Comparison of ENCODE assay signal across 20 mouse cellular contexts in genomic region chr2:27069646-27070045, GRCm38 (mm10). TPM values are rescaled to one million over a fixed set of nuclear protein-coding genes. Genes with fewer than 3 reads are reported as not detected.
DNase-seq lines count a peak whose midpoint lies in the region; ATAC-seq lines count a peak whose summit lies in the region.
"Had no signal": no experiment of that assay in that cellular context is flagged by ENCODE, and none has a peak within 500 bp of the region (broad histone marks: within the 10 kb centered on the region; RNA-seq: fewer than 3 reads in every experiment).

No protein-coding gene starts in this region.

- H3K4me1 ChIP-seq in embryonic facial prominence, embryonic 15.5 days: peaks cover 9% of the 10 kb centered on the region; the same call in 1 of the 2 replicates
- peaks cover 16% of the 10 kb centered on the region for H3K4me1 ChIP-seq in hindbrain, embryonic 15.5 days (replicated peaks)
- 0 out of 2 replicates have a peak, but pooled peaks cover 4% of the 10 kb centered on the region for H3K4me1 ChIP-seq in heart, embryonic 11.5 days (ENCODE audit: control insufficient read depth, insufficient read depth, low read length)

- H3K27ac ChIP-seq in embryonic facial prominence, embryonic 15.5 days (replicated peaks): no peak overlapping the region
- H3K27ac ChIP-seq in hindbrain, embryonic 15.5 days (replicated peaks): no peak overlapping the region
- H3K27ac ChIP-seq in heart, embryonic 11.5 days (ENCODE audit: low read depth, low read length): no peak overlapping the region
- H3K27ac ChIP-seq: heart, adult 2 months; intestine, embryonic 15.5 days; kidney, postnatal 0 days; liver, embryonic 14.5 days; neural tube, embryonic 13.5 days had no signal

- H3K27me3 ChIP-seq in embryonic facial prominence, embryonic 15.5 days: no peaks in the 10 kb centered on the region
- no peaks in the 10 kb centered on the region for H3K27me3 ChIP-seq in hindbrain, embryonic 15.5 days
- 0 out of 2 replicates have a peak, but pooled peaks cover 2% of the 10 kb centered on the region for H3K27me3 ChIP-seq in heart, embryonic 11.5 days (ENCODE audit: control insufficient read depth, insufficient read depth, low read length)
- H3K27me3 ChIP-seq: intestine, embryonic 15.5 days; neural tube, embryonic 13.5 days had no signal

- H3K9me3 ChIP-seq in embryonic facial prominence, embryonic 15.5 days (replicated peaks): no peaks in the 10 kb centered on the region
- no peaks in the 10 kb centered on the region for H3K9me3 ChIP-seq in hindbrain, embryonic 15.5 days
- no peaks in the 10 kb centered on the region for H3K9me3 ChIP-seq in heart, embryonic 11.5 days (replicated peaks; ENCODE audit: control insufficient read depth, low read length)
- H3K9me3 ChIP-seq: intestine, embryonic 15.5 days; neural tube, embryonic 13.5 days had no signal

- H3K4me3 ChIP-seq in embryonic facial prominence, embryonic 15.5 days (replicated peaks): no peak overlapping the region
- no peak overlapping the region for H3K4me3 ChIP-seq in hindbrain, embryonic 15.5 days
- H3K4me3 ChIP-seq in heart, embryonic 11.5 days (ENCODE audit: low read depth, low read length): no peak overlapping the region
- H3K4me3 ChIP-seq: heart, adult 2 months; intestine, embryonic 15.5 days; neural tube, embryonic 13.5 days had no signal

- no peak overlapping the region for H3K9ac ChIP-seq in embryonic facial prominence, embryonic 15.5 days
- H3K9ac ChIP-seq in hindbrain, embryonic 15.5 days: no peak overlapping the region
- no peak overlapping the region for H3K9ac ChIP-seq in heart, embryonic 11.5 days (ENCODE audit: low read depth, low read length)
- H3K9ac ChIP-seq: intestine, embryonic 15.5 days; liver, embryonic 14.5 days; neural tube, embryonic 13.5 days had no signal

- DNase-seq in left cerebral cortex, postnatal 4 days: peak; percentile 23
- no peak for DNase-seq in left cerebral cortex, adult 9 months (ENCODE audit: low spot score in 2 of 2)
- DNase-seq in retina, postnatal 1 day: peak; percentile 67
- DNase-seq in thymus, postnatal 0 days (ENCODE audit: low spot score): no peak
- DNase-seq: adrenal gland, adult 2 months; cerebellum, adult 11-12 months; heart, adult 2 months; heart, postnatal 10 days; lung, postnatal 10 days had no signal

- no peaks in the 10 kb centered on the region for H3K36me3 ChIP-seq in embryonic facial prominence, embryonic 15.5 days
- no peaks in the 10 kb centered on the region for H3K36me3 ChIP-seq in hindbrain, embryonic 15.5 days
- no peaks in the 10 kb centered on the region for H3K36me3 ChIP-seq in heart, embryonic 11.5 days (ENCODE audit: control insufficient read depth, insufficient read depth, low read length)
- H3K36me3 ChIP-seq: intestine, embryonic 15.5 days; neural tube, embryonic 13.5 days had no signal

- intact Hi-C loops in left cerebral cortex, postnatal 4 days (cut with DNase I): no loop called here

- no peak overlapping the region for H3K4me2 ChIP-seq in embryonic facial prominence, embryonic 15.5 days (replicated peaks)
- no peak overlapping the region for H3K4me2 ChIP-seq in hindbrain, embryonic 15.5 days
- H3K4me2 ChIP-seq in heart, embryonic 11.5 days: no peak overlapping the region
- H3K4me2 ChIP-seq: intestine, embryonic 15.5 days; neural tube, embryonic 13.5 days had no signal

- ATAC-seq in embryonic facial prominence, embryonic 15.5 days (ENCODE audit: insufficient number of reproducible peaks, low FRiP score, low TSS enrichment, low read depth): peak; percentile 44
- ATAC-seq in hindbrain, embryonic 15.5 days (ENCODE audit: low FRiP score, low read depth): peak; percentile 40; the same call in 1 of the 2 replicates
- no peak for ATAC-seq in heart, embryonic 11.5 days (replicated peaks; ENCODE audit: insufficient number of reproducible peaks, low FRiP score, low TSS enrichment)
- ATAC-seq: forebrain, embryonic 14.5 days; intestine, embryonic 15.5 days had no signal

- WGBS in embryonic facial prominence, embryonic 15.5 days: 55% methylated on average over 3 of the region's 3 CpGs
- WGBS in hindbrain, embryonic 15.5 days: 30% methylated on average over 3 of the region's 3 CpGs
- WGBS in heart, embryonic 11.5 days (ENCODE audit: insufficient replicate concordance): 58% methylated on average over 3 of the region's 3 CpGs

RNA-seq across cellular contexts. Expression of gene Mymk, which starts 2.3 kb away (rescaled TPM):
- under 1 TPM in 1 of 2 experiments, not detected in 1; 0.42 TPM for total RNA-seq in left cerebral cortex, postnatal 4 days (2021)
- 63.7 and 71.1 TPM in 2 replicates for polyA plus RNA-seq in embryonic facial prominence, embryonic 15.5 days (2015; fragmentation: Nextera tagmentation; extraction: Ambion mirVana)
- polyA plus RNA-seq in hindbrain, embryonic 15.5 days (2015; fragmentation: Nextera tagmentation; extraction: Ambion mirVana): 0.22 and 0.35 TPM in 2 replicates
- polyA plus RNA-seq in thymus, postnatal 0 days (2015; fragmentation: Nextera tagmentation; extraction: Ambion mirVana): 1.1 and 1.3 TPM in 2 replicates
- polyA plus RNA-seq in heart, embryonic 11.5 days (2014; fragmentation: Nextera tagmentation; extraction: Ambion mirVana): 0.15 and 0.23 TPM in 2 replicates
- total RNA-seq: adrenal gland, adult 2 months; ES-E14; heart, adult 2 months; megakaryocyte-erythroid progenitor cell, adult 5-6 weeks had no signal
- polyA plus RNA-seq: forebrain, embryonic 14.5 days; kidney, postnatal 0 days; liver, embryonic 14.5 days; small intestine, adult 2 months had no signal

RNA-seq across cellular contexts. Expression of gene Adamtsl2, which starts 9.5 kb away (rescaled TPM):
- total RNA-seq in left cerebral cortex, postnatal 4 days (2021): 10 to 100 TPM; 23.8 to 25.1 TPM
- polyA plus RNA-seq in embryonic facial prominence, embryonic 15.5 days (2015; fragmentation: Nextera tagmentation; extraction: Ambion mirVana): 3.8 and 5.0 TPM in 2 replicates
- 8.0 and 10.4 TPM in 2 replicates for polyA plus RNA-seq in hindbrain, embryonic 15.5 days (2015; fragmentation: Nextera tagmentation; extraction: Ambion mirVana)
- polyA plus RNA-seq in thymus, postnatal 0 days (2015; fragmentation: Nextera tagmentation; extraction: Ambion mirVana): 2.0 and 2.1 TPM in 2 replicates
- 9.0 and 14.2 TPM in 2 replicates for polyA plus RNA-seq in heart, embryonic 11.5 days (2014; fragmentation: Nextera tagmentation; extraction: Ambion mirVana)
- total RNA-seq: megakaryocyte-erythroid progenitor cell, adult 5-6 weeks had no signal

RNA-seq across cellular contexts. Expression of gene Slc2a6, which starts 41.8 kb away (rescaled TPM):
- 10 to 100 TPM; 23.3 to 27.5 TPM for total RNA-seq in left cerebral cortex, postnatal 4 days (2021)
- 0.91 and 1.1 TPM in 2 replicates for polyA plus RNA-seq in embryonic facial prominence, embryonic 15.5 days (2015; fragmentation: Nextera tagmentation; extraction: Ambion mirVana)
- polyA plus RNA-seq in hindbrain, embryonic 15.5 days (2015; fragmentation: Nextera tagmentation; extraction: Ambion mirVana): 13.8 and 14.1 TPM in 2 replicates
- 2.6 and 3.1 TPM in 2 replicates for polyA plus RNA-seq in thymus, postnatal 0 days (2015; fragmentation: Nextera tagmentation; extraction: Ambion mirVana)
- 0.30 TPM in 1 of 2 replicates, not detected in the other for polyA plus RNA-seq in heart, embryonic 11.5 days (2014; fragmentation: Nextera tagmentation; extraction: Ambion mirVana)

RNA-seq across cellular contexts. Expression of gene Cacfd1, which starts 59.9 kb away (rescaled TPM):
- total RNA-seq in left cerebral cortex, postnatal 4 days (2021): 10 to 100 TPM; 73.1 to 80.5 TPM
- polyA plus RNA-seq in embryonic facial prominence, embryonic 15.5 days (2015; fragmentation: Nextera tagmentation; extraction: Ambion mirVana): 72.7 and 82.7 TPM in 2 replicates
- polyA plus RNA-seq in hindbrain, embryonic 15.5 days (2015; fragmentation: Nextera tagmentation; extraction: Ambion mirVana): 103 and 105 TPM in 2 replicates
- 33.4 and 37.3 TPM in 2 replicates for polyA plus RNA-seq in thymus, postnatal 0 days (2015; fragmentation: Nextera tagmentation; extraction: Ambion mirVana)
- polyA plus RNA-seq in heart, embryonic 11.5 days (2014; fragmentation: Nextera tagmentation; extraction: Ambion mirVana): 37.4 and 46.4 TPM in 2 replicates

Comparison
In these comparisons a context has a peak if more than half of its experiments do, and no peak if none do; other contexts are left out.
1. DNase-seq: peak in left cerebral cortex, postnatal 4 days (single experiment) and retina, postnatal 1 day (single experiment); none in left cerebral cortex, adult 9 months (0 of 2) and thymus, postnatal 0 days (single experiment).
2. RNA of gene Mymk, which starts 2.3 kb away (polyA plus RNA-seq): 63.7 to 71.1 TPM in embryonic facial prominence, embryonic 15.5 days; 1.1 to 1.3 TPM in thymus, postnatal 0 days, 0.22 to 0.35 TPM in hindbrain, embryonic 15.5 days and 0.15 to 0.23 TPM in heart, embryonic 11.5 days; every median in the first group is over 10 times any median in the second.